Mouse (Mus musculus) testis, adult 2 months (tissue): ENCODE results near the gene Dnah9.

Source experiments
- CTCF ChIP-seq: fragments of 200-500 bp; IDR thresholded peaks from 2 replicates; pipeline ENCODE4 v1.5.1; 2012; ENCODE audit warnings: low read depth, mild to moderate bottlenecking, inconsistent platforms, low read length, moderate library complexity; ENCODE audit not compliant: control insufficient read depth, insufficient read depth, insufficient replicate concordance
- POLR2A ChIP-seq: fragments of 200-500 bp; IDR thresholded peaks from 2 replicates; pipeline ENCODE4 v1.6.1; 2012; ENCODE audit warnings: low read depth, mild to moderate bottlenecking, inconsistent platforms, low read length, moderate library complexity; ENCODE audit not compliant: control insufficient read depth

GRCm38 (mm10) chr11:66042531-66042930 lies 125.8 kb downstream of the Dnah9 start:
- no peak for TF ChIP-seq CTCF
- no peak for TF ChIP-seq POLR2A
